ENCODE assay signal across 8 mouse cellular contexts in genomic region chr2:59332523-59332922, GRCm38 (mm10).
"Had no signal": no experiment of that assay in that cellular context is flagged by ENCODE, and none has a peak within 500 bp of the region (broad histone marks: within the 10 kb centered on the region; RNA-seq: fewer than 3 reads in every experiment).

No protein-coding gene starts in this region.

- DNase-seq: kidney, adult 2 months; kidney, postnatal 14 days; liver; liver, embryonic 13.5 days; liver, postnatal 0 days; retina, postnatal 1 day; thymus, postnatal 4 days had no signal

- ATAC-seq: liver, postnatal 0 days; midbrain, embryonic 16.5 days had no signal
